Mouse (Mus musculus): Measurements from ENCODE around the gene Rev1. TPM values are rescaled to one million over a fixed set of nuclear protein-coding genes. Genes with fewer than 3 reads are reported as not detected.

Rev1 gene
- polyA plus RNA-seq, 1 experiment from 2014 or later, result 31.7 TPM

GRCm38 (mm10) chr1:38012509-38012908 lies 117.1 kb downstream of the Rev1 start:
- H3K4me3 ChIP-seq (ENCODE audit: low read depth, low read length), result no peak overlapping the region
- no peaks in the 10 kb centered on the region for H3K36me3 ChIP-seq (ENCODE audit: control insufficient read depth, insufficient read depth, low read length)
- DNase-seq (ENCODE audit: low spot score), result no peak
- no peaks in the 10 kb centered on the region for H3K9me3 ChIP-seq (ENCODE audit: control insufficient read depth, low read length)
- H3K27me3 ChIP-seq (ENCODE audit: control insufficient read depth, insufficient read depth, low read length), result no peaks in the 10 kb centered on the region
- H3K4me1 ChIP-seq (ENCODE audit: control insufficient read depth, insufficient read depth, low read length), result no peaks in the 10 kb centered on the region
- H3K4me2 ChIP-seq (ENCODE audit: low read depth, severe bottlenecking), result no peak overlapping the region
- no peak overlapping the region for H3K9ac ChIP-seq (ENCODE audit: low read length)
- H3K27ac ChIP-seq (replicated peaks; ENCODE audit: low read depth, low read length), result no peak overlapping the region
- no peak for ATAC-seq (ENCODE audit: insufficient number of reproducible peaks, low FRiP score, low TSS enrichment, low read depth)

DNA sequence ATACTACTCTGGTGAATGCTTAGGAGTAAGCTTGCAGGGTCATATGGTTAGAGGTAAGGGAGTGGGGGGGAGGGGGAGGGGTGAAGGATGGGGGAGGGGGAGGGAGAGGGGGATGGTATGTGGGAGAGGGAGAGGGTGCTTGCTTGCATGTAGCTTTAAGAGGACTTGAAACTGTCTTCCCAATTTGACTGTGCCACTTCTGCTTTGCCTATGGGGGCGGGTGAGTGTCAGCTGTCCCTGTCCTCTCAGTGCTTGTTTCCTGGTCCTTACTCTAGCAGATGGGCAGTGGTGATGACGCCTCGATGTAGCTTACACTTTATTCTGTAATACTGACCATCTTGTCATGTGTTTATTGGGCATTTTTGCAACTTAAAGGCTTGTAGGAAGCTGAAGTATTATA lies 117.5 kb downstream of the Rev1 start:
- no peaks in the 10 kb centered on the region for H3K36me3 ChIP-seq (ENCODE audit: control insufficient read depth, insufficient read depth, low read length)
- H3K9ac ChIP-seq (ENCODE audit: low read length), result no peak overlapping the region
- no peak overlapping the region for H3K4me2 ChIP-seq (ENCODE audit: low read depth, severe bottlenecking)
- H3K4me3 ChIP-seq (ENCODE audit: low read depth, low read length), result no peak overlapping the region
- H3K4me1 ChIP-seq (ENCODE audit: control insufficient read depth, insufficient read depth, low read length), result no peaks in the 10 kb centered on the region
- ATAC-seq (ENCODE audit: insufficient number of reproducible peaks, low FRiP score, low TSS enrichment, low read depth), result no peak
- DNase-seq (ENCODE audit: low spot score), result no peak
- H3K27ac ChIP-seq (replicated peaks; ENCODE audit: low read depth, low read length), result no peak overlapping the region
- 90% methylated on average over 3 of the region's 3 CpGs for WGBS
- no peaks in the 10 kb centered on the region for H3K27me3 ChIP-seq (ENCODE audit: control insufficient read depth, insufficient read depth, low read length)
- no peaks in the 10 kb centered on the region for H3K9me3 ChIP-seq (ENCODE audit: control insufficient read depth, low read length)

DNA sequence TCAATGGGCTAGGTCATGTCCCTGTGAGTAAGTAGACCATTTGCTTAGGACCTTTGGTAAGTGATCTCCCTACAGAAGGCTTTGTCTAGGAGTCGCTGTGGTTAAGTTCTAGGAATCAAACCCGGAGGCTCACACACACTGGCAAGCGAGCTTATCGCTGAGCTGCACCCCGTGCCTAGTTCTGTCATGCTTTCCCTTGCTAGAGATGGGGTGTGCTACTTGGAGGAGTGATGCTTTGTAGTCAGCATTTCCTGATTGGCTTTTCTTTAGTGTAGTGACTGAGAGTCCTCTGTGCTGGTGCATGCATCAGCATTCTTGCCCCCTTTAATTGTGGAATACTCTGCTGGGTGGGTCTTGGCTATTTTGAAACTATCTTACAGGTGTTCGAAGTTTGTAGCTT lies 118.0 kb downstream of the Rev1 start:
- 84% methylated on average over 6 of the region's 6 CpGs for WGBS
- Histone ChIP-seq H3K4me3 (ENCODE audit: low read depth, low read length) (no peak overlapping the region), H3K9me3 (ENCODE audit: control insufficient read depth, low read length) (no peaks in the 10 kb centered on the region), H3K36me3 (ENCODE audit: control insufficient read depth, insufficient read depth, low read length) (no peaks in the 10 kb centered on the region), H3K27ac (replicated peaks; ENCODE audit: low read depth, low read length) (no peak overlapping the region), H3K4me1 (ENCODE audit: control insufficient read depth, insufficient read depth, low read length) (no peaks in the 10 kb centered on the region), H3K27me3 (ENCODE audit: control insufficient read depth, insufficient read depth, low read length) (no peaks in the 10 kb centered on the region), H3K9ac (ENCODE audit: low read length) (no peak overlapping the region), H3K4me2 (ENCODE audit: low read depth, severe bottlenecking) (no peak overlapping the region)
- ATAC-seq (ENCODE audit: insufficient number of reproducible peaks, low FRiP score, low TSS enrichment, low read depth) (no peak), DNase-seq (ENCODE audit: low spot score) (no peak)

DNA sequence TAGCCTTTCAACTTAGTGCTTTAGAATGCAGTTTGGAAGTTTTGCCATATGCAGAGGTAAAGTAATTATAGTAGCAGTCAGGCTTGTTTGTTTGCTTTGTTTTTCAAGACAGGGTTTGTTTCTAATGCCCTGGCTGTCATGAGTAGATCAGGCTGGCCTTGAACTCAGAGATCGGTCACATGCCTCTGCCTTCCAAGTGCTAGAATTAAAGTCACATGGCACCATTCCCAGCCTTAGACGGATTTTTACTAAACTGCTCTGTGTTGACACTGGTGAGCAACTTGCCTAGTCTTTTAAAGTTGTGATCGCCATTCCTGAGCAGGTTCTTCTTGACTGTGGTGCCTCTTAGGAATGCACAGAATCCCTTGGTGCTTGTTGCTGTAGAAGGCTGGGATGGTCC lies 122.9 kb downstream of the Rev1 start:
- Histone ChIP-seq H3K27me3 (ENCODE audit: control insufficient read depth, insufficient read depth, low read length) (no peaks in the 10 kb centered on the region), H3K4me2 (ENCODE audit: low read depth, severe bottlenecking) (no peak overlapping the region), H3K9me3 (ENCODE audit: control insufficient read depth, low read length) (no peaks in the 10 kb centered on the region), H3K4me1 (ENCODE audit: control insufficient read depth, insufficient read depth, low read length) (no peaks in the 10 kb centered on the region), H3K27ac (replicated peaks; ENCODE audit: low read depth, low read length) (no peak overlapping the region), H3K4me3 (ENCODE audit: low read depth, low read length) (no peak overlapping the region), H3K36me3 (ENCODE audit: control insufficient read depth, insufficient read depth, low read length) (no peaks in the 10 kb centered on the region), H3K9ac (ENCODE audit: low read length) (no peak overlapping the region)
- no peak for DNase-seq (ENCODE audit: low spot score)
- 76% methylated on average over 3 of the region's 3 CpGs for WGBS
- ATAC-seq (ENCODE audit: insufficient number of reproducible peaks, low FRiP score, low TSS enrichment, low read depth), result no peak

- no peaks in the 10 kb centered on the region for H3K27me3 ChIP-seq (ENCODE audit: control insufficient read depth, insufficient read depth, low read length)
- DNase-seq (ENCODE audit: low spot score), result no peak
- H3K4me2 ChIP-seq (ENCODE audit: low read depth, severe bottlenecking), result no peak overlapping the region
- H3K4me3 ChIP-seq (ENCODE audit: low read depth, low read length), result no peak overlapping the region
- H3K27ac ChIP-seq (replicated peaks; ENCODE audit: low read depth, low read length), result no peak overlapping the region
- ATAC-seq (ENCODE audit: insufficient number of reproducible peaks, low FRiP score, low TSS enrichment, low read depth), result no peak
- H3K9ac ChIP-seq (ENCODE audit: low read length), result no peak overlapping the region
- 93% methylated on average over 3 of the region's 3 CpGs for WGBS
- no peaks in the 10 kb centered on the region for H3K9me3 ChIP-seq (ENCODE audit: control insufficient read depth, low read length)
- H3K36me3 ChIP-seq (ENCODE audit: control insufficient read depth, insufficient read depth, low read length), result no peaks in the 10 kb centered on the region
- peaks cover 7% of the 10 kb centered on the region; the same call in 1 of the 2 replicates for H3K4me1 ChIP-seq (ENCODE audit: control insufficient read depth, insufficient read depth, low read length)
Observed at GRCm38 (mm10) chr1:38003046-38003445, 126.6 kb downstream of the Rev1 start.

Other genes starting within 250 kb of the Rev1 start
- 30.7 and 34.3 TPM in 2 replicates for gene Mitd1, start 239.4 kb downstream of the Rev1 start, polyA plus RNA-seq (2014; fragmentation: Nextera tagmentation; extraction: Ambion mirVana)
- 240 and 248 TPM in 2 replicates for gene Mrpl30, start 239.3 kb downstream of the Rev1 start, polyA plus RNA-seq (2014; fragmentation: Nextera tagmentation; extraction: Ambion mirVana)
- not detected in 2 replicates for gene Lyg2, start 213.3 kb downstream of the Rev1 start, polyA plus RNA-seq (2014; fragmentation: Nextera tagmentation; extraction: Ambion mirVana)
- not detected in 2 replicates for gene Lyg1, start 172.0 kb downstream of the Rev1 start, polyA plus RNA-seq (2014; fragmentation: Nextera tagmentation; extraction: Ambion mirVana)
- gene Txndc9, start 131.9 kb downstream of the Rev1 start, polyA plus RNA-seq (2014; fragmentation: Nextera tagmentation; extraction: Ambion mirVana), result 136 and 146 TPM in 2 replicates
- gene Eif5b, start 131.8 kb downstream of the Rev1 start, polyA plus RNA-seq (2014; fragmentation: Nextera tagmentation; extraction: Ambion mirVana), result 32.1 and 33.8 TPM in 2 replicates